Mouse (Mus musculus) MEL (cell line): ENCODE measurements around the gene Iqcf3. TPM values are rescaled to one million over a fixed set of nuclear protein-coding genes. Genes with fewer than 3 reads are reported as not detected.
A peak's percentile ranks its signal among the peaks of the same experiment; 100 is the strongest.

Experiments used
- DNase-seq: peaks from one replicate; pipeline ENCODE4 v3.0.0; 2011; ENCODE audit warnings: low read depth, low spot score
- H3K27ac ChIP-seq: 2 replicates; pipeline ENCODE4 v1.5.1; 2012; ENCODE audit warnings: low read depth, mild to moderate bottlenecking, control low read depth, low read length, moderate library complexity; ENCODE audit not compliant: control insufficient read depth
- H3K27me3 ChIP-seq, 2 experiments: fragments of 150-350 bp in 1 of 2; sonication (generic) in 1 of 2; 2 replicates each; pipeline ENCODE4 v1.6.1; 2012; ENCODE audit warnings: low read length in 2 of 2, mild to moderate bottlenecking in 2 of 2, improper control_type of control experiment in 1 of 2, moderate library complexity in 1 of 2; ENCODE audit not compliant: insufficient read depth in 2 of 2, control insufficient read depth in 1 of 2
- H3K36me3 ChIP-seq, 2 experiments: 2 replicates each; pipeline ENCODE4 v1.6.1; 2012 to 2014; ENCODE audit warnings: low read length in 2 of 2, improper control_type of control experiment in 1 of 2, inconsistent platforms in 1 of 2, mild to moderate bottlenecking in 1 of 2; ENCODE audit not compliant: insufficient read depth in 2 of 2, control insufficient read depth in 1 of 2
- H3K4me1 ChIP-seq, 2 experiments: fragments of 150-350 bp in 1 of 2; sonication (generic) in 1 of 2; 2 replicates each; pipeline ENCODE4 v1.6.1; 2012; ENCODE audit warnings: low read length in 2 of 2, improper control_type of control experiment in 1 of 2, mild to moderate bottlenecking in 1 of 2; ENCODE audit not compliant: insufficient read depth in 2 of 2, control insufficient read depth in 1 of 2
- H3K4me3 ChIP-seq, 2 experiments: fragments of 150-350 bp in 1 of 2; sonication (generic) in 1 of 2; 2 replicates each; pipeline ENCODE4 v1.5.1; 2012; ENCODE audit warnings: low read depth in 2 of 2, low read length in 2 of 2, mild to moderate bottlenecking in 2 of 2, moderate library complexity in 2 of 2, control low read depth in 1 of 2, improper control_type of control experiment in 1 of 2; ENCODE audit not compliant: control insufficient read depth in 1 of 2, insufficient read depth in 1 of 2
- H3K79me2 ChIP-seq: 2 replicates; pipeline ENCODE4 v1.6.1; 2012; ENCODE audit warnings: mild to moderate bottlenecking, low read length, moderate library complexity; ENCODE audit not compliant: control insufficient read depth, poor library complexity, insufficient read depth
- H3K9ac ChIP-seq: 2 replicates; pipeline ENCODE4 v1.6.1; 2012; ENCODE audit warnings: low read depth, mild to moderate bottlenecking, control low read depth, low read length, moderate library complexity; ENCODE audit not compliant: control insufficient read depth, poor library complexity, severe bottlenecking
- H3K9me3 ChIP-seq: fragments of 150-350 bp; sonication (generic); replicated peaks from 2 replicates; pipeline ENCODE4 v1.6.1; 2012; ENCODE audit warnings: mild to moderate bottlenecking, low read length, improper control_type of control experiment, moderate library complexity; ENCODE audit not compliant: insufficient read depth
- BHLHE40 ChIP-seq: IDR thresholded peaks from 2 replicates; pipeline ENCODE4 v1.6.1; 2012; ENCODE audit warnings: low read depth, mild to moderate bottlenecking, inconsistent platforms, low read length, improper control_type of control experiment, borderline replicate concordance
- CHD2 ChIP-seq: IDR thresholded peaks from 2 replicates; pipeline ENCODE4 v1.6.1; 2011; ENCODE audit warnings: low read length, improper control_type of control experiment
- EP300 ChIP-seq, 2 experiments: IDR thresholded peaks; 2 replicates each; pipeline ENCODE4 v1.6.1; 2011; ENCODE audit warnings: improper control_type of control experiment in 2 of 2, low read length in 2 of 2, low read depth in 1 of 2, mild to moderate bottlenecking in 1 of 2
- ETS1 ChIP-seq: IDR thresholded peaks from 2 replicates; pipeline ENCODE4 v1.6.1; 2012; ENCODE audit warnings: low read depth, mild to moderate bottlenecking, inconsistent platforms, low read length, improper control_type of control experiment, moderate library complexity
- GATA1 ChIP-seq: IDR thresholded peaks from 2 replicates; pipeline ENCODE4 v1.6.1; 2011; ENCODE audit warnings: low read depth, low read length, improper control_type of control experiment
- MAFK ChIP-seq: IDR thresholded peaks from 2 replicates; pipeline ENCODE4 v1.6.1; 2011; ENCODE audit warnings: low read depth, mild to moderate bottlenecking, low read length, improper control_type of control experiment, borderline replicate concordance
- MAX ChIP-seq: IDR thresholded peaks from 2 replicates; pipeline ENCODE4 v1.6.1; 2011; ENCODE audit warnings: low read length, improper control_type of control experiment
- MEF2A ChIP-seq: IDR thresholded peaks from 2 replicates; pipeline ENCODE4 v1.6.1; 2014; ENCODE audit warnings: low read depth, mild to moderate bottlenecking, inconsistent platforms, low read length, improper control_type of control experiment; ENCODE audit not compliant: poor library complexity, insufficient replicate concordance, severe bottlenecking; ENCODE audit errors: extremely low read depth
- MXI1 ChIP-seq: IDR thresholded peaks from 2 replicates; pipeline ENCODE4 v1.6.1; 2011; ENCODE audit warnings: mild to moderate bottlenecking, low read depth, low read length, improper control_type of control experiment
- MYB ChIP-seq: IDR thresholded peaks from 2 replicates; pipeline ENCODE4 v1.6.1; 2011; ENCODE audit warnings: mild to moderate bottlenecking, low read depth, low read length, improper control_type of control experiment
- MYC ChIP-seq: IDR thresholded peaks from 2 replicates; pipeline ENCODE4 v1.6.1; 2011; ENCODE audit warnings: low read depth, mild to moderate bottlenecking, low read length, improper control_type of control experiment, moderate library complexity
- NELFE ChIP-seq: IDR thresholded peaks from 2 replicates; pipeline ENCODE4 v1.6.1; 2011; ENCODE audit warnings: low read depth, low read length, improper control_type of control experiment
- TCF12 ChIP-seq: IDR thresholded peaks from 2 replicates; pipeline ENCODE4 v1.6.1; 2014; ENCODE audit warnings: low read depth, mild to moderate bottlenecking, inconsistent platforms, low read length, improper control_type of control experiment, moderate library complexity
- UBTF ChIP-seq: IDR thresholded peaks from 2 replicates; pipeline ENCODE4 v1.6.1; 2012; ENCODE audit warnings: low read depth, mild to moderate bottlenecking, inconsistent platforms, low read length, improper control_type of control experiment, moderate library complexity, borderline replicate concordance; ENCODE audit not compliant: insufficient read depth
- USF2 ChIP-seq, 2 experiments: IDR thresholded peaks; 2 replicates each; pipeline ENCODE4 v1.6.1; 2011 to 2012; ENCODE audit warnings: improper control_type of control experiment in 2 of 2, low read length in 2 of 2, borderline replicate concordance in 1 of 2, inconsistent platforms in 1 of 2, low read depth in 1 of 2, mild to moderate bottlenecking in 1 of 2; ENCODE audit not compliant: insufficient read depth in 1 of 2
- ZMIZ1 ChIP-seq: IDR thresholded peaks from 2 replicates; pipeline ENCODE4 v1.6.1; 2012; ENCODE audit warnings: low read depth, mild to moderate bottlenecking, inconsistent platforms, low read length, improper control_type of control experiment, moderate library complexity
- ZNF384 ChIP-seq: IDR thresholded peaks from 2 replicates; pipeline ENCODE4 v1.6.1; 2012; ENCODE audit warnings: low read depth, mild to moderate bottlenecking, inconsistent platforms, low read length, improper control_type of control experiment
- polyA plus RNA-seq, 2 experiments: library from polyadenylated mRNA; stranded (reverse) in 1 of 2; unstranded in 1 of 2; fragments of >175 nt in 1 of 2; fragments of >200 nt in 1 of 2; gene quantifications; 2 replicates each; pipeline versions ENCODE4 v1.2.1 to v1.2.4; 2012; ENCODE audit warnings: low replicate concordance in 2 of 2, low read depth in 1 of 2; ENCODE audit not compliant: insufficient read length in 2 of 2, insufficient read depth in 1 of 2, missing spikeins in 1 of 2
- total RNA-seq: library from RNA; depleted of rRNA; stranded (reverse); fragments of 300-350 nt; gene quantifications from 2 replicates; pipeline ENCODE4 v1.2.3, GENCODE M21; 2012

Iqcf3 gene
- total and polyA plus RNA-seq, 3 experiments, result not detected

GRCm38 (mm10) chr9:106512729-106513450, 48.5 kb downstream of the Iqcf3 start:
- DNase-seq, result peak; percentile 76
- peaks cover 0 to 5% of the 10 kb centered on the region in 2 experiments; a peak in 2 of 4 replicates for H3K36me3 ChIP-seq
- peaks cover under 1 to 3% of the 10 kb centered on the region in 2 experiments; a peak in 2 of 4 replicates for H3K27me3 ChIP-seq
- no peak overlapping the region for H3K27ac ChIP-seq
- 0 out of 2 replicates have a peak overlapping the region, but pooled peaks have one; percentile 15 for H3K9ac ChIP-seq
- TF ChIP-seq GATA1 (peak; percentile 54), MXI1 (no peak), MYB (no peak)
- H3K9me3 ChIP-seq, result no peaks in the 10 kb centered on the region
- peaks cover 0 to 9% of the 10 kb centered on the region in 2 experiments; a peak in 2 of 4 replicates for H3K4me1 ChIP-seq
- H3K79me2 ChIP-seq, result no peaks in the 10 kb centered on the region
- H3K4me3 ChIP-seq, result no peak overlapping the region

GRCm38 (mm10) chr9:106509356-106509755, 52.1 kb downstream of the Iqcf3 start:
- H3K9me3 ChIP-seq, result no peaks in the 10 kb centered on the region
- no peak overlapping the region for H3K4me3 ChIP-seq
- H3K27ac ChIP-seq, result no peak overlapping the region
- DNase-seq, result no peak
- H3K27me3 ChIP-seq, result peaks cover 3% of the 10 kb centered on the region in 2 experiments; a peak in 2 of 4 replicates
- H3K9ac ChIP-seq, result no peak overlapping the region
- H3K79me2 ChIP-seq, result no peaks in the 10 kb centered on the region
- H3K4me1 ChIP-seq, result peaks cover 0 to 9% of the 10 kb centered on the region in 2 experiments; a peak in 2 of 4 replicates
- TF ChIP-seq MAX, result no peak
- H3K36me3 ChIP-seq, result peaks cover 0 to 5% of the 10 kb centered on the region in 2 experiments; a peak in 2 of 4 replicates

GRCm38 (mm10) chr9:106504246-106504645, 57.2 kb downstream of the Iqcf3 start:
- no peak overlapping the region for H3K4me3 ChIP-seq
- H3K4me1 ChIP-seq, result no peaks in the 10 kb centered on the region
- H3K9me3 ChIP-seq, result no peaks in the 10 kb centered on the region
- no peak overlapping the region for H3K9ac ChIP-seq
- TF ChIP-seq MAFK, result no peak
- no peak for TF ChIP-seq NELFE
- TF ChIP-seq MYB, result no peak
- TF ChIP-seq MYC, result no peak
- no peak for TF ChIP-seq UBTF
- TF ChIP-seq USF2 (IDR thresholded peaks at IDR 0.05; ENCODE audit: borderline replicate concordance in 1 of 2, insufficient read depth in 1 of 2, low read depth in 1 of 2, low read length in 2 of 2), result no peak
- no peak for TF ChIP-seq MAX
- TF ChIP-seq GATA1, result no peak
- no peak for TF ChIP-seq TCF12
- TF ChIP-seq ETS1, result no peak
- no peak for TF ChIP-seq ZNF384
- no peak for TF ChIP-seq CHD2
- no peak for TF ChIP-seq EP300 (IDR thresholded peaks at IDR 0.05; ENCODE audit: low read depth in 1 of 2, low read length in 2 of 2)
- TF ChIP-seq ZMIZ1, result no peak
- no peak for TF ChIP-seq MEF2A
- no peak for TF ChIP-seq BHLHE40
- H3K27me3 ChIP-seq, result peaks cover 0 to 3% of the 10 kb centered on the region in 2 experiments; a peak in 2 of 4 replicates
- no peaks in the 10 kb centered on the region for H3K79me2 ChIP-seq
- H3K36me3 ChIP-seq, result no peaks in the 10 kb centered on the region
- DNase-seq, result peak; percentile 41
- no peak overlapping the region for H3K27ac ChIP-seq
